Mouse (Mus musculus): ENCODE results near the gene Corin. TPM values are rescaled to one million over a fixed set of nuclear protein-coding genes. Genes with fewer than 3 reads are reported as not detected.

The Corin gene
- polyA plus RNA-seq, 1 experiment from 2014 or later, result 5.0 TPM

DNA sequence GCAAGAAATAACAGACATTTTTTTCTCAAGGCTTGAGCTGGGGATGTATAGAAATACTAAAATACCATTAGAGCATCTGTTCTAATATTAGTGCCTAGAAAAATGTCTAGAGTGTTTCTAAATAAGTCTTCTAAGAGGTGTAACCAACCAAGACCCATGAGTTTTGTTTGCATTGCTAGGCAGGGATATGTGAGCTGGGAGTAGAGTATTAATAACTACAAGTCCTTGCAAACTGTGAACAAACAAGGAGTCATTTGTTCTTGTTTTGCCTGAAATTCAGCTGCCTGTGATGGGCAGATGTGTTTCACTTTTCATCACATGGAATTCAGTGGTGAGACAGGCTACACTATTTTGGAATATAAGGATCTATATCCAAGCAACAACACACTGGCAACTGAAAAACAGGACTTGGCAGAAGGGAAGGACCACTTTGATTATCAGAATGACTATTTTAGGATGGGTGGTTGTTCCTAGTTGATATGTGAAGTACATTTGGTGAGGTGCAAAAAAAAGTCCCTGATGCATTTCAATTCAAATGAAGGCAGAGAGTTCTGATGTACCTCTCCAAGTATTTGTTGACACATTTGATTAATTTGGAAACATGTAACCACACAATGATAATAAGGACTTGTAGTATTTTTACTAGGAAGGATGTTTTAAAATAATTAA, 78.8 kb downstream of the Corin start:
- Histone ChIP-seq H3K9me3 (replicated peaks) (no peaks in the 10 kb centered on the region), H3K27ac (replicated peaks) (no peak overlapping the region), H3K4me1 (no peaks in the 10 kb centered on the region), H3K4me3 (no peak overlapping the region), H3K27me3 (ENCODE audit: low read depth, poor library complexity, severe bottlenecking) (no peaks in the 10 kb centered on the region), H3K36me3 (no peaks in the 10 kb centered on the region)
- DNase-seq (ENCODE audit: low spot score), result no peak

GRCm38 (mm10) chr5:72411874-72412329, 92.4 kb downstream of the Corin start:
- Histone ChIP-seq H3K27ac (replicated peaks) (peak overlapping the region; percentile 18; the same call in 1 of the 2 replicates), H3K9me3 (replicated peaks) (no peaks in the 10 kb centered on the region), H3K4me1 (peaks cover 14% of the 10 kb centered on the region), H3K27me3 (ENCODE audit: low read depth, poor library complexity, severe bottlenecking) (peaks cover 17% of the 10 kb centered on the region), H3K36me3 (no peaks in the 10 kb centered on the region), H3K4me3 (no peak overlapping the region)
- WGBS, result 44% methylated on average over 10 of the region's 10 CpGs
- DNase-seq (ENCODE audit: low spot score), result peak; percentile 26

DNA sequence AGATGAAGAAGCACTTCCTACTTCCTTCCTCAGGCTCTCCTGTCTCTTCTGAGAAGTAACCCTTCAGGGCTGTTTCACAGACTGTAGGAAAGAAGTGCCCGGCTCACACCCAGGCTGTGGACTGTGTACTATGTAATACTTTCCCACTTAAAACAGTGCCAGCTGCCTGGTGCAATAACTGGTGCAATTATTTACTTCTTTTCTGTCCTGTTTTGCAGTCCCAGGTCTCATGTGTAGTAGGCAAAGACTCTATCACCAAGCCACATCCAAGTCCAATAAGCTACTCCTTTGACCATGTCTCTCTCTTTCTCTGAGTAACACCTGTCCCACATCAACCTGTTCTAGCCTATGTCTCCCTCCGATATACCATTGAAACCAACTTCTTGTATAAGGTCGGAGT, 93.4 kb downstream of the Corin start:
- Histone ChIP-seq H3K27me3 (ENCODE audit: low read depth, poor library complexity, severe bottlenecking) (peaks cover 17% of the 10 kb centered on the region), H3K9me3 (replicated peaks) (no peaks in the 10 kb centered on the region), H3K36me3 (no peaks in the 10 kb centered on the region), H3K4me1 (peaks cover 14% of the 10 kb centered on the region), H3K4me3 (no peak overlapping the region), H3K27ac (replicated peaks) (no peak overlapping the region)
- 95% methylated on average over 3 of the region's 3 CpGs for WGBS
- no peak for DNase-seq (ENCODE audit: low spot score)

GRCm38 (mm10) chr5:72403376-72403775, 100.9 kb downstream of the Corin start:
- Histone ChIP-seq H3K4me1 (peaks cover 5% of the 10 kb centered on the region), H3K36me3 (no peaks in the 10 kb centered on the region), H3K27ac (replicated peaks) (no peak overlapping the region), H3K4me3 (no peak overlapping the region), H3K27me3 (ENCODE audit: low read depth, poor library complexity, severe bottlenecking) (no peaks in the 10 kb centered on the region), H3K9me3 (replicated peaks) (no peaks in the 10 kb centered on the region)
- DNase-seq (ENCODE audit: low spot score), result no peak
- WGBS, result 89% methylated on average over 9 of the region's 9 CpGs

- no peak overlapping the region for H3K4me3 ChIP-seq
- no peak overlapping the region for H3K27ac ChIP-seq (replicated peaks)
- peaks cover 5% of the 10 kb centered on the region for H3K4me1 ChIP-seq
- no peaks in the 10 kb centered on the region for H3K9me3 ChIP-seq (replicated peaks)
- H3K27me3 ChIP-seq (ENCODE audit: low read depth, poor library complexity, severe bottlenecking), result no peaks in the 10 kb centered on the region
- WGBS, result 86% methylated on average over 5 of the region's 5 CpGs
- no peaks in the 10 kb centered on the region for H3K36me3 ChIP-seq
- DNase-seq (ENCODE audit: low spot score), result no peak
These were observed 101.4 kb downstream of the Corin start for GRCm38 (mm10) chr5:72402913-72403312.

DNA sequence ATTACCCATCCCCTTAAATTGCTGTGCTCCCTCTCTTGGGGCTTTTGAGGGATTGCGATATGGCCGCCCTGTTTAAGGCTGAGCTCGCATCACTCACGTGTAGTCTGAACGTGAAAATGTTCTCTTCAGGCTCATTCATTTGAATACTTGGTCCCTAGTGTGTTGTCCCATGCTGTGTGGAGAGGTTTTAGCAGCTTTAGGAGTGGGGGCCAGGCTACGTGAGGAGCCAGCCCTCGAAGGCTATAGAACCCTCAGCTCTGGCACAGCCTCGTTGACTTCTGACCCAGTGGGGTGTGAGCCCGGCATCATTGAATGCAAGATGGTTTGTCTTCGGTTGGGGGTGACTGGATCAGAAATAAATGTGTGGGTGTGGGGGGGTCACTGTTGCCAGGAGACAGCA, 102.5 kb downstream of the Corin start:
- H3K27me3 ChIP-seq (ENCODE audit: low read depth, poor library complexity, severe bottlenecking), result no peaks in the 10 kb centered on the region
- no peak overlapping the region for H3K4me3 ChIP-seq
- no peak for DNase-seq (ENCODE audit: low spot score)
- H3K4me1 ChIP-seq, result peaks cover 5% of the 10 kb centered on the region
- H3K27ac ChIP-seq (replicated peaks), result no peak overlapping the region
- H3K36me3 ChIP-seq, result no peaks in the 10 kb centered on the region
- no peaks in the 10 kb centered on the region for H3K9me3 ChIP-seq (replicated peaks)
- 65% methylated on average over 10 of the region's 10 CpGs for WGBS

DNA sequence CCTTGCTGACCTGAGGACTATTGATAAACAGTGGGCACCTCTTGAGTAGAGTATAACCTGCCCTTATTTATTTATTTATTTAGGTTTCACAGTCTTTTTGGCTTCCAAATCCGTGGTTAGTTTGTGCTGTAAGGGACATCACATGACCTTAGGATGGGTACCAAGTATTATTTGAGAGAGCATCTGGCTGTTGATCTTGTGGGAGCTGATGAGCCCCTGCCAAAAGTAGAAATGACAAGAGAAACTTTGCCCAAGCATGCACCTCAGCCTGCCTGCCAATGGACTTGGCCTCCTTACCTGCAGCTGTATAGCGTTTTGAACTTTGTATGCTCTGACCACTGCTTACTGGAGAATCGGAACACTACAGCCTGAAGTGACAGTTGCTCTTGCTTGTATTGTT, 103.0 kb downstream of the Corin start:
- DNase-seq (ENCODE audit: low spot score), result no peak
- Histone ChIP-seq H3K27ac (replicated peaks) (no peak overlapping the region), H3K27me3 (ENCODE audit: low read depth, poor library complexity, severe bottlenecking) (no peaks in the 10 kb centered on the region), H3K9me3 (replicated peaks) (no peaks in the 10 kb centered on the region), H3K4me1 (peaks cover 5% of the 10 kb centered on the region), H3K36me3 (no peaks in the 10 kb centered on the region), H3K4me3 (no peak overlapping the region)
- WGBS, result 88% methylated on average over 3 of the region's 3 CpGs

DNA sequence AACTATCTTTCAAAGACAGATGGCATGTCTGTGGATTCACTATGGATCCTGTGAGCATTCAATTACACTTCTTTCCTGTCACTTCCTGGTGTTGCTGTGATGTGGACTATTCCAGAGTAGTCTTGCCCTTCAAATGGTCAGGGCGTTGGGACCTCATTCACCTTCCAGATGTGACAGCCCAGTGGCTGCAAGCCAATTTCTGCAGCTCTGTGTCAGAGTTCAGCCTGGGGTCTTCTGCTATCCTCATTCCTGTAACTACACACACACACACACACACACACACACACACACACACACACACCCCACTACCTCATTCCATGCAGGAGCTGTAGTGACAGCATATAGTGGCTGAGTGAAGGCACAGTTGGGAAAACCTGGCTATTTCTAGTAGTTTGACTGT, 122.1 kb downstream of the Corin start:
- Histone ChIP-seq H3K4me3 (no peak overlapping the region), H3K4me1 (no peaks in the 10 kb centered on the region), H3K27me3 (ENCODE audit: low read depth, poor library complexity, severe bottlenecking) (no peaks in the 10 kb centered on the region), H3K36me3 (no peaks in the 10 kb centered on the region), H3K9me3 (replicated peaks) (no peaks in the 10 kb centered on the region), H3K27ac (replicated peaks) (no peak overlapping the region)
- no peak for DNase-seq (ENCODE audit: low spot score)
- WGBS, result 82% methylated on average over 1 of the region's 1 CpGs

DNA sequence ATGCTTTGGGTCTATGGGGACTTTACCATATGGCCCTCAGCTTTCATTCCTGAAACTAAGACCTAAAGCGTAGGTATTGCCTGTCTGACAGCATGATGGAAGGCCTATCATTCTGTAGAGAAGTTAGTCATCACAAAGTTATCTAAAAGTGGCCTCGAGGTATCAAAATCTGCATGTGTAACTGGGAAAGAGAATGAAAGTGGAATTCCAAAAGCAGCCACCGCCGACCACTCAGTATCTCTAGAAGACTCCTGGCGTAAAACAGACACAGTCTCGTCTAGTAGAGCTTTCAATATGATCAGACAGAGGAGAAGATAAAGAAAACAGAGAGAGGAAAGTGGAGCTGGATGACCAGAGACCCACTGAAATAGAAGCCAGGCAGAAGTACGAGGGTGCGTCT, 123.7 kb downstream of the Corin start:
- Histone ChIP-seq H3K9me3 (replicated peaks) (no peaks in the 10 kb centered on the region), H3K4me3 (no peak overlapping the region), H3K27me3 (ENCODE audit: low read depth, poor library complexity, severe bottlenecking) (no peaks in the 10 kb centered on the region), H3K4me1 (no peaks in the 10 kb centered on the region), H3K36me3 (no peaks in the 10 kb centered on the region), H3K27ac (replicated peaks) (no peak overlapping the region)
- no peak for DNase-seq (ENCODE audit: low spot score)
- 82% methylated on average over 8 of the region's 8 CpGs for WGBS

GRCm38 (mm10) chr5:72368004-72368403, 136.3 kb downstream of the Corin start:
- WGBS, result 88% methylated on average over 3 of the region's 3 CpGs
- no peak for DNase-seq (ENCODE audit: low spot score)
- H3K27ac ChIP-seq (replicated peaks), result no peak overlapping the region
- H3K4me3 ChIP-seq, result no peak overlapping the region
- no peaks in the 10 kb centered on the region for H3K36me3 ChIP-seq
- no peaks in the 10 kb centered on the region for H3K27me3 ChIP-seq (ENCODE audit: low read depth, poor library complexity, severe bottlenecking)
- H3K9me3 ChIP-seq (replicated peaks), result no peaks in the 10 kb centered on the region
- H3K4me1 ChIP-seq, result peaks cover 4% of the 10 kb centered on the region; the same call in 1 of the 2 replicates

DNA sequence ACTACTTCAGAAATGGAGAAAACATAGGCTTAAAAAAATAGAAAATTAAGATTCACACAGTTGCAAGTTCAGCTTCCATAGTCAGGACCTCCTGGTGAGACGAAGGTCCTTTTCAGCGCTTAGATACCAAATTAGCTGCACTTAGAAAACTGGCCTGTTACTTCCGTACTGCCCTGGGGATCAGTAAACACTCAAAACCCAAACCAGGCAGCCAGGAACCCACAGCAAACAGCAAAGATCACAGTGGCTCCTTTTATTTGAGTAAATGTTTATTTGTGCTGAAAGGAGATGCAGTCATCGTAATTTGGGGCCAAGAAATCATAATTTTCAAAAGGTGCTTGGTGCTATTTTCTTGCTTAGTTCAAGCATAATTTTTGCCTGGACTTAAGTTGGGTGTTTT, 138.5 kb downstream of the Corin start:
- DNase-seq (ENCODE audit: low spot score), result no peak
- no peaks in the 10 kb centered on the region for H3K36me3 ChIP-seq
- WGBS, result 73% methylated on average over 4 of the region's 4 CpGs

GRCm38 (mm10) chr5:72363838-72364237, 140.4 kb downstream of the Corin start:
- H3K9me3 ChIP-seq (replicated peaks), result no peaks in the 10 kb centered on the region
- peaks cover 4% of the 10 kb centered on the region; the same call in 1 of the 2 replicates for H3K4me1 ChIP-seq
- H3K4me3 ChIP-seq, result no peak overlapping the region
- no peak for DNase-seq (ENCODE audit: low spot score)
- H3K27me3 ChIP-seq (ENCODE audit: low read depth, poor library complexity, severe bottlenecking), result no peaks in the 10 kb centered on the region
- H3K36me3 ChIP-seq, result no peaks in the 10 kb centered on the region
- 82% methylated on average over 3 of the region's 3 CpGs for WGBS
- H3K27ac ChIP-seq (replicated peaks), result no peak overlapping the region

More for the DNA sequence above, 138.5 kb downstream of the Corin start:
- H3K4me1 ChIP-seq, result peaks cover 4% of the 10 kb centered on the region; the same call in 1 of the 2 replicates
- H3K4me3 ChIP-seq, result no peak overlapping the region
- H3K27ac ChIP-seq (replicated peaks), result no peak overlapping the region
- H3K9me3 ChIP-seq (replicated peaks), result no peaks in the 10 kb centered on the region
- H3K27me3 ChIP-seq (ENCODE audit: low read depth, poor library complexity, severe bottlenecking), result no peaks in the 10 kb centered on the region

DNA sequence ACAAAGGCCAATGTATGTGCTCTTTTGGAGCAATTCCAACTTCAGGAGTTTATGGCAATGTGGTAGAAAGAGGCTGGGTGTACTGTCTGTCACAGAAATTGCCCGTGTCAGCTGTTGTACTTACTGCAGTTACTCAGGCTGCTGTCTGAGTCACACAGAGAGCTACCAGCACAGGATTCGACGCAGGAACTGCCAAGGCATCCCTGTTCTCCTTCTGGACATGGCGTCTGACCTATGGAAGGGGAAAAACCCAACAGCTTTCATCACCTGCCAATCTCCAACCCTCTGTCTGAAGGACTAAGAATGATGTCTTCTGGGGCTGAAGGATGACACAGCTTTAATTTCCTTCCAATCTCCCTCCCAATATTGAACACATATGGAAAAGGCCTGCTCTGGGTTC, 150.5 kb downstream of the Corin start:
- Histone ChIP-seq H3K9me3 (replicated peaks) (no peaks in the 10 kb centered on the region), H3K27me3 (ENCODE audit: low read depth, poor library complexity, severe bottlenecking) (no peaks in the 10 kb centered on the region), H3K27ac (replicated peaks) (no peak overlapping the region), H3K4me3 (no peak overlapping the region), H3K4me1 (no peaks in the 10 kb centered on the region), H3K36me3 (no peaks in the 10 kb centered on the region)
- no peak for DNase-seq (ENCODE audit: low spot score)
- 90% methylated on average over 4 of the region's 4 CpGs for WGBS
